Mouse (Mus musculus) ES-Bruce4 (cell line): Measurements from ENCODE around the gene Fam171a2. TPM values are rescaled to one million over a fixed set of nuclear protein-coding genes. Genes with fewer than 3 reads are reported as not detected.
A peak's percentile ranks its signal among the peaks of the same experiment; 100 is the strongest.

Source experiments
- H3K27ac ChIP-seq: 2 replicates; pipeline ENCODE4 v1.5.1; 2012; ENCODE audit warnings: low read length, inconsistent platforms; ENCODE audit not compliant: insufficient read depth
- H3K27me3 ChIP-seq: 2 replicates; pipeline ENCODE4 v1.6.1; 2012; ENCODE audit warnings: mild to moderate bottlenecking, low read length, inconsistent platforms; ENCODE audit not compliant: control insufficient read depth, poor library complexity, insufficient read depth, severe bottlenecking
- H3K36me3 ChIP-seq: 2 replicates; pipeline ENCODE4 v1.6.1; 2012; ENCODE audit warnings: inconsistent platforms, mild to moderate bottlenecking, low read length, moderate library complexity; ENCODE audit not compliant: control insufficient read depth, poor library complexity, insufficient read depth, severe bottlenecking
- H3K4me1 ChIP-seq: one replicate; pipeline ENCODE4 v1.8.1; 2011; ENCODE audit warnings: low read length; ENCODE audit not compliant: control insufficient read depth, insufficient read depth
- H3K4me3 ChIP-seq: 2 replicates; pipeline ENCODE4 v1.5.1; 2011; ENCODE audit warnings: low read depth, mild to moderate bottlenecking, low read length
- H3K9ac ChIP-seq: 2 replicates; pipeline ENCODE4 v1.6.1; 2012; ENCODE audit warnings: low read depth, mild to moderate bottlenecking, inconsistent platforms; ENCODE audit not compliant: poor library complexity, severe bottlenecking
- H3K9me3 ChIP-seq: replicated peaks from 2 replicates; pipeline ENCODE4 v1.6.1; 2012; ENCODE audit warnings: mild to moderate bottlenecking, low read length, inconsistent platforms; ENCODE audit not compliant: control insufficient read depth, poor library complexity, insufficient read depth, severe bottlenecking
- CTCF ChIP-seq: IDR thresholded peaks from one replicate; pipeline ENCODE4 v1.8.1; 2011; ENCODE audit warnings: low read depth, low read length
- EP300 ChIP-seq: IDR thresholded peaks from 2 replicates; pipeline ENCODE4 v1.6.1; 2011; ENCODE audit warnings: low read depth, low read length; ENCODE audit not compliant: insufficient read depth
- POLR2A ChIP-seq: IDR thresholded peaks from one replicate; pipeline ENCODE4 v1.8.1; 2011; ENCODE audit warnings: low read length; ENCODE audit not compliant: insufficient read depth
- polyA plus RNA-seq: library from polyadenylated mRNA; stranded (reverse); fragments of >200 nt; gene quantifications from 2 replicates; pipeline ENCODE4 v1.2.4, GENCODE M21; 2011; ENCODE audit warnings: low read depth; ENCODE audit not compliant: missing spikeins, insufficient read depth, insufficient read length

Gene Fam171a2
- polyA plus RNA-seq, 1 experiment, result 5.4 TPM

DNA sequence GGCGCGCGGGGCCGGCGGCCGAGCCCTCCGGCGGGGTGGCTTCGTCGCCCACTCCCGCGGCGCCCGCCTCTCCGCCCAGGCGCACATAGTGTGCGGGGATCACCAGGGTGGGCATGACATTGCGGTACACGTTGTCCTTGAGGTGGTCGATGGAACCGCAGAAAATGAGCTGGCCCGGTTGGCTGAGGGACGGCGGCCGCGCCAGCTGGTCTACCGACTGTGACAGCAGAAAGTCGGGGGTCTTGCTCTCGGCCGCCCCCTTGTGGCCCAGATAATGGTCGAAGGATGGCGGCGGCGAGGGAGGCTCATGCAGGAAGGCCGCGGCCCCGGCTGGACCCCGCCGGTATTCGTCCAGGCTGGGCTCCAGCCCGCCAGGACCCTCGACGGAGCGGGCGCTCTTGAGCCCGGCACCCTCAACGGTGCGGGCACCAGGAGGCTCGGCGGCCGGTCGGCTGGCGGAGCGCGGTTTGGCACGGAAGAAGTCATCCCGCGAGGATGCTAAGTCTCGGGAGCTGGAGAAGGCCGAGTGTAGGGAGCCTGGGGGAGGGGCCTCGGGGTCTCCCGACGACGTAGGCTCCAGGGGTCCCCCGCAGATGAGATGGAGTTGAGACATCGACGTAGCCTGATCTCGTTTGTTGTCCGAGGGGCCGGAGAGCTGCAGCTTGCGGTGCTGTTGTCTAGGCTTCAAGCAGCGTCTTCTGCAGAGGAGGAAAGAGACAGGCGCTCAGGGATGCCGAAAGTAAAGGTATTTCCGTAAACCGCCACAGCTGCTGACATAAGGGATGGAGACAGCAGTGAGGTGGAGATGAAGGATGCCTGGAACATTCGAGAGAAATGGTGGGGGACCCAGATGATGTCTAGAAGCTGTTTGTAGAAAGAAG lies 9.0 kb downstream of the Fam171a2 start:
- TF ChIP-seq POLR2A, result no peak
- peak; percentile 75 for TF ChIP-seq CTCF
- no peaks in the 10 kb centered on the region for H3K9me3 ChIP-seq
- peaks cover 2% of the 10 kb centered on the region; the same call in 1 of the 2 replicates for H3K27me3 ChIP-seq
- peak overlapping the region; percentile 62 for H3K4me3 ChIP-seq
- peaks cover 10% of the 10 kb centered on the region; the same call in 1 of the 2 replicates for H3K36me3 ChIP-seq
- no peaks in the 10 kb centered on the region for H3K4me1 ChIP-seq
- H3K27ac ChIP-seq, result no peak overlapping the region
- peak overlapping the region; percentile 65 for H3K9ac ChIP-seq

DNA sequence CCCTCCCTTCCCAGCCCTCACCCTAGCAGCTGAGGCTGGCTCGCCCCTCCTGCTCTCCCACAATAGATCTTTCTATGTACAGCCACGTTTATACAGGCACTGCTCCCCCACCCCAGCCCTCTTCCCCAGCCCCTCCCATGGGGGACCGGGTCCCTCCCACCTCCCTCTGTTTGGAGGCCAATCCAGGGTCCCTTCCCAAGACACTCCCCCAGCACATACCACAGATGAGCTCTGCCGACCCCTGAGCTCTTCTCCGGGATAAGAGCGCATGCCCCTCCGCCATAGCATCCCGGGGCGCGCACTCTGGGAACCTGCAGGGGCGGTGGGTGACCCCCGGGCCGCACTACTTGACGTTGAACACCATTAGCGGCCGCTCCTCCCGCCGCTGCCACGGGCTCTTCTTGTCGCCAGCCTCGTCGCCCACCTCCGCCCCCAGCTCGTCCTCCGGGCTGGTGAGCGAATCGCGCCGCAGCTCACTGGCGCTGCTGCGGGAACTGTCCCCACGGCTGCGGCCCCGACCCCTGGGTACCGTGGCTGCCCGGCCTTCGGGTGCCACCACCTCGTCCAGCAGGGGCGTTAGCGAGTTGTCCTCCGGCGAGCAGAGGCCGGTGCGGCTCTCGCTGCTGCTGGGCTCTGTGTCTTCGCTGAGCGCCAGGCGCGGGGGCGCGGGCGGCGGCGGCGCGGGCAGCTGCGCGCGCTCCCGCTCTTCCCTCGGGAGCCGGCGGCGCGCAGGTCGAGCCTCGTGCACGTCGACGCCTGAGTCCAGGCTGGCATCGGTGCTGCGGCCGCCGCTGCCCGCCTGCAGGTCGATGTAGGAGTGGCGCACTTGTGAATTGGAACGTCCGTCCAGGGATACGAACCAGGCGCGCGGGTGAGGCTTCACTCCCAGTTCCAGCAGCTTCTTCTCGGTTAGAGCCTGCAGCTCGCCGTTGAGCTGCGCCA lies 10.1 kb downstream of the Fam171a2 start:
- TF ChIP-seq EP300 (no peak), POLR2A (no peak), CTCF (no peak)
- Histone ChIP-seq H3K4me1 (no peaks in the 10 kb centered on the region), H3K27ac (no peak overlapping the region), H3K9ac (peak overlapping the region; percentile 65), H3K36me3 (peaks cover 10% of the 10 kb centered on the region; the same call in 1 of the 2 replicates), H3K9me3 (no peaks in the 10 kb centered on the region), H3K27me3 (peaks cover 2% of the 10 kb centered on the region; the same call in 1 of the 2 replicates), H3K4me3 (peak overlapping the region; percentile 62)

DNA sequence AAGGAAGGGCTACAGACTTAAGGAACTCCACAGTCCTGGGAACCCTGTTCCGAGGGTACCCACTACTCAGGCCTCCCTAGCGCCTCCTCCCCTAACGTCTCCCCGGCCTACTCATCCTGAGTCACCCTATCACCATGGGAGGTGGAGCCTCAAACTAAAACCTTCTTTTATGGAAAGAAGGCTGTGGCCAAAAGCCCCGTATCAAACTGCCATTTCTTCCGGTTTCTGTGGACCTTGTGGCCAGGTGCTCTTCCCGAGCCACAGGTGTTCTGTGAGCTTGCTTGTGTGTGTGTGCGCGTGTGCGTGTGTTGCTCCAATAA lies 11.1 kb downstream of the Fam171a2 start:
- Histone ChIP-seq H3K36me3 (peaks cover 10% of the 10 kb centered on the region; the same call in 1 of the 2 replicates), H3K9ac (no peak overlapping the region), H3K4me1 (no peaks in the 10 kb centered on the region), H3K9me3 (no peaks in the 10 kb centered on the region), H3K27me3 (peaks cover 2% of the 10 kb centered on the region; the same call in 1 of the 2 replicates), H3K27ac (no peak overlapping the region), H3K4me3 (no peak overlapping the region)
- TF ChIP-seq CTCF, result no peak
- no peak for TF ChIP-seq POLR2A
- no peak for TF ChIP-seq EP300

DNA sequence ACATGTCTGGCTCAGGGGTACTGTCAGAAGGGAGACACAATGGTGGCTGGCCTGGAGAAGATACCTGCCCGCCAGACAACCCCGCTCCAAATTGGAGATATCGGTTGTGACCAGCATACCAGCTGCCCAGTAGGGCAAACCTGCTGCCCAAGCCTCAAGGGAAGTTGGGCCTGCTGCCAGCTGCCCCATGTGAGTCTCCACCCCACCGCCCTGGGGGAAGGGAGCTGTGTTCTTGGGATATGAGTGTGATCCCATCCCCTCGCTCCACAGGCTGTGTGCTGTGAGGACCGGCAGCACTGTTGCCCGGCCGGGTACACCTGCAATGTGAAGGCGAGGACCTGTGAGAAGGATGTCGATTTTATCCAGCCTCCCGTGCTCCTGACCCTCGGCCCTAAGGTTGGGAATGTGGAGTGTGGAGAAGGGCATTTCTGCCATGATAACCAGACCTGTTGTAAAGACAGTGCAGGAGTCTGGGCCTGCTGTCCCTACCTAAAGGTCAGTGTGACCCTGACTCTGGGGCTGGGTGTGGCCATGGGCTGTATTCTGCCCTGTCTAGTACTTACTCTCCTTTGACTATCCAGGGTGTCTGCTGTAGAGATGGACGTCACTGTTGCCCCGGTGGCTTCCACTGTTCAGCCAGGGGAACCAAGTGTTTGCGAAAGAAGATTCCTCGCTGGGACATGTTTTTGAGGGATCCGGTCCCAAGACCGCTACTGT lies 11.6 kb downstream of the Fam171a2 start:
- Histone ChIP-seq H3K36me3 (peaks cover 10% of the 10 kb centered on the region; the same call in 1 of the 2 replicates), H3K27me3 (peaks cover 2% of the 10 kb centered on the region; the same call in 1 of the 2 replicates), H3K4me3 (no peak overlapping the region), H3K9ac (no peak overlapping the region), H3K27ac (no peak overlapping the region), H3K9me3 (no peaks in the 10 kb centered on the region), H3K4me1 (no peaks in the 10 kb centered on the region)
- TF ChIP-seq CTCF (no peak), POLR2A (no peak), EP300 (no peak)

DNA sequence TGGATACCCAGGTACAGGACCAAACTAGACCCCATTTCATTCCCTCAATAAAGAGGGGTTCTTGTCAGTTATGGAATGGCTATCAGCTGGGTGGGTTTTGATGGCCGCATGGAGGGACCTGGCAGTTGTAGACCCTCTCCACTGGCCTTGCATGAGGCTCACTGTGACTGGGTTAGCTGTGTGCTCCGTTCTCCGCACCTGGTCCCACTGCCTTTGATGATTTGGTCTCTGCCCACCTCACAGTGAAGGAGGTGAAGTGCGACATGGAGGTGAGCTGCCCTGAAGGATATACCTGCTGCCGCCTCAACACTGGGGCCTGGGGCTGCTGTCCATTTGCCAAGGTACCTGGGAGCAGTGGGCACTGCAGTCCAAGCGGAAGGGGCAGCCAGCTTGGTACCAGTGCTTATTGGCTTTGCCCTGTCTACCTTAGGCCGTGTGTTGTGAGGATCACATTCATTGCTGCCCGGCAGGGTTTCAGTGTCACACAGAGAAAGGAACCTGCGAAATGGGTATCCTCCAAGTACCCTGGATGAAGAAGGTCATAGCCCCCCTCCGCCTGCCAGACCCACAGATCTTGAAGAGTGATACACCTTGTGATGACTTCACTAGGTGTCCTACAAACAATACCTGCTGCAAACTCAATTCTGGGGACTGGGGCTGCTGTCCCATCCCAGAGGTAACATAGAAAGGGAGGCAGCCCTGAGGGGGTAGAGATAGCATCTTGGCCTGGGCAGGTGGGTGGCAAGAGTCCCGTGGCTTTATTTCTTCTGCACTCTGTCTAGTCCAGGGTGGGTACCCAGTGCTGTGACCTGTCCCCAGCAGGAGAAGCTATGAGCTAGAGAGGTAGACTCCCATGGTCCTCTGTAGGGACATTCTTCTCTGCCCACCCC lies 12.4 kb downstream of the Fam171a2 start:
- no peak overlapping the region for H3K27ac ChIP-seq
- H3K4me3 ChIP-seq, result no peak overlapping the region
- TF ChIP-seq CTCF (no peak), EP300 (no peak), POLR2A (no peak)
- H3K9ac ChIP-seq, result no peak overlapping the region
- no peaks in the 10 kb centered on the region for H3K4me1 ChIP-seq
- no peaks in the 10 kb centered on the region for H3K9me3 ChIP-seq
- peaks cover 2% of the 10 kb centered on the region; the same call in 1 of the 2 replicates for H3K27me3 ChIP-seq
- H3K36me3 ChIP-seq, result peaks cover 10% of the 10 kb centered on the region; the same call in 1 of the 2 replicates
